Mouse (Mus musculus): ENCODE data around the gene 4930558K02Rik.

4930558K02Rik gene

GRCm38 (mm10) chr1:161896130-161896529 is 83.3 kb downstream of the 4930558K02Rik start:
- DNase-seq, result no peak

- DNase-seq, result no peak
These were observed 84.4 kb downstream of the 4930558K02Rik start for GRCm38 (mm10) chr1:161895014-161895413.

GRCm38 (mm10) chr1:161894553-161894952 is 84.9 kb downstream of the 4930558K02Rik start:
- no peak for DNase-seq

GRCm38 (mm10) chr1:161894126-161894525 is 85.3 kb downstream of the 4930558K02Rik start:
- DNase-seq, result no peak

All from lung, postnatal 14 days (tissue).